Mouse (Mus musculus) embryo, embryonic 10 days (tissue): ENCODE data around the gene Mynn.

ENCODE experiments used
- DNase-seq: peaks from one replicate; pipeline ENCODE4 v3.0.0-alpha.2; 2015; ENCODE audit warnings: low spot score

Mynn gene

DNA sequence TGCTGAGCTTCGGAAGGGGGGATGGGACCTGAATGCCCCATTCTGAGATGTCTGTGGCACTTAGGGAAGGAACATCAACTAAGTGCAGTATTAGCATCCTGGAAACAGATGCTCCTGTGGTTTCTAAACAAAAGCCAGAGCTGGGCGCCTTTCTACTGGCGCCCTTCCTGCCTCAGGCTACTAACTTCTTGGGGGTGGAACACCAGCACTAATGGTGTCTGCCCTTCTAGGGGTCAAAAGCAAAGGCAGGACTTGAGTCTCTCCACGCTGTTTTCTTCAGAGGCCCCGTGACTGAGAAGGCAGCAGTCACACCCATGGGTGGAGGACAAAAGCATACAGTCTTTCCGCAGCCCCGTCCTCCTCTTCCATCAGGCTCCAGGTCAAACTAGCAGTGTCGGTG is 44.9 kb downstream of the Mynn start:
- DNase-seq, result no peak

DNA sequence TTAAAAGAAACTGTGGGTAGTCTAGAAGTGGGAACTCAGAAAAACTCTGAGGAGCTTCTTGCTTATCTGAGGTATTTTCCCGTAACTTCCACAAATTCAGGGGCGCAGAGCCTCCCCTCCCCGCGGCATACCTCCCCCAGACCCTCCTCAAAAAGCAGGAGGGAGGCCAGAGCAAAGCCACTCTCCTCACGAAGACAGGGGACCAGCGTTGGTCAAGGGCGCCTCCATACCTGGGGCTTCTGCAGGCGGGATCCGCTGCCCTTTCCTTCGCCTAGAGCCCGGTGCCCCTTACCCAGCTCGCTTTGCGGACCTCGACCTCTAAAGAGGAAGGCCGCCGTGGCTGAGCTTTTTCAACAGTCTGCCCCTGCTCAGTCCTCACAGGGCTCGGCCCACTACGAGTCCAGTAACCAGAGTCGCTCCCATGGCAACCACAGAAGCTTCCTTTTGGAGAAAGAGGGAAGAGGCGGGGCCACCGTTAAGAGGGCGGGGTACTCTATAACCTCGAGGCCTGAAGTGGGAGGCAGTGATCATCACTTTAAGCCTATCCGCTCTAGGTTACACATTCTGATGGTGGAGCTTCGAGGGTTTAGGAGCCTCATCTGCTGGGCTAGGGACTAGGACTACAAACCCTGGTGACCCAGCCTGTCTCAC is 45.7 kb downstream of the Mynn start, which contains the start of gene Lrrc34:
Gene Lrrc34, minus strand, starts transcription at position 430 of the 651 bp plus-strand sequence.
- peak; percentile 93 for DNase-seq

DNA sequence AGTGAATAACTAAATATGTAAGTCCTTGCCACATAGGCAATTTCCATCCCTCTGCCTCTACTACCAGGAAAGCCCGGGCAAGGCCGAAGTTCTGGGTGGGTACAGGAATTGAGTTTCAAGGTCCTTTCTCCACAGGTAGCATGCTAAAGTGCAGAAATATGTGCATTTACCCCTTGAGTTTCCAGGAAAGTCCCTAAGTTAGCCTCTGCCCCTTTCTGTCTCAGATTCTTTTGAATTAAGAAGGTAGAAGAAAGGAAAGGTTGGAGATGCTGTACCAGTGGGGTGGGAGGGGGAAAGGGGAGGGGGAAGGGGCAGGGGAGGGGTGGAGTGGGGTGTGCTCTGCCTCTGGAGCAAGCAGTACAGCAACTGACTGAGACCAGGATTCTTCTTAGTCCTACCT is 46.6 kb downstream of the Mynn start:
- no peak for DNase-seq

DNA sequence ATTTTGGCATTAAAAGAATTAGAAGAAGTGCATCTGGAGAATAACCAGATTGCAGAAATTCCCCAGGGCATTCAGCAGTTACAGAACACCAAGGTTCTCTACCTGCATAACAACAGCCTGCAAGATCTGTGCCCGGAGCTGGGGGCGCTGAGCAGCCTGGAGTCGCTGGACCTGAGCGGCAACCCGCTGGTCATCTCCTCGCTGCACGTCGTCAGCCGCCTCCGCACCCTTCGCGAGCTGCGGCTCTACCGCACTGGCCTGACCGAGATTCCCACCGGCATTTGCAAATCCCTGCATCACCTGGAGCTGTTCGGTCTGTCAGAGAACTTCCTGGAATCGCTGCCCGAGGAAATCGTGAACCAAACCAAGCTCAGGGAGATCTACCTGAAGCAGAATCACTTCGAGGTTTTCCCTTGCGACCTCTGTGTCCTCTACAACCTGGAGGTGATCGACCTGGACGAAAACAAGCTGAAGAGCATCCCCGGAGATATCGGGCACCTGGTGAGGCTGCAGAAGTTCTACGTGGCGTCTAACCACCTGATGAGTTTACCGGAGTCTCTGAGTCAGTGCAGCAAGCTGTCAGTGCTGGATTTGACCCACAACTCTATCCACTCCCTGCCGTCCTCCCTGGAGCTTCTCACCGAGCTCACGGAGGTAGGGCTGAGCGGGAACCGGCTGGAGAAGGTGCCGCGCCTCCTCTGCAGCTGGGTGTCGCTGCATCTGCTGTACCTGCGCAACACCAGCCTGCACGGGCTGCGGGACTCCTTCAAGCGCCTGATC is 48.4 kb downstream of the Mynn start:
- DNase-seq, result peak; percentile 56

DNA sequence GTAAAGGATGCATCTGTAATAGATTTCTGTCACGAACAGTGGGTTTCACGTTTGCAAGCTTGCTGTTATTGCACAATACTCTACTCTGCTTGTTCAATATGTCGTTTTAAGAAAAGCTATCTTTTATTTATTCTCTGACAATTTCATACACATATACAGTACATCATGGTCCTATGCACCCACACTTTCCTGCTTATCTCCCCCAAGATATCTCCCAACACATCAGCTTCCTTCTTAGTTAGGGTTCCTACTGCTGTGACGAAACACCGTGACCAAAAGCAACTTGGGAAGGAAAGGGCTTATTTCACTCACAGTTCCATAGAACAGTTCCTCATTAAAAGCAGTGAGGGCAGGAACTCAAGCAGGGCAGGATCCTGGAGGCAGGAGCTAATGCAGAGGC is 54.1 kb downstream of the Mynn start:
- no peak for DNase-seq

DNA sequence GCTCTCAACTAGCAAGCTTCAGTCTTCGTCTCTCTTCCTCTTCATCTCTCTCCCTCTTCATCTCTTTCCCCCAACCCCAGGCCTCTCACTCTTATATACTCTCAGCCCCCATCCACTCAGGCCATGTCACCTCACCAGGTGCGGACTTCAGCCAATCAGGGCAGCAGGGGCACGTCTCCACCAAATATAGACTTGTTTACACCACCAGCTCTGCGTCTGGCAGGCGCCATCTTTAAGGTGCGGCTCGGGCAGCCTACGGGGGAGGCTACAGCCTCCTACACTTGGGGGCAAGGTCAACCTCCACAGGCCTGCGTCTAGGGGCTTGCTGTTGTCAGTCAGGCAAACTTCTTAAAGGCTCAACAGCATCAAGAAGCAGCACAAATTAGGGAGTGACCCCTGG is 56.6 kb downstream of the Mynn start:
- no peak for DNase-seq
